Mouse (Mus musculus) E14TG2a.4 (cell line): ENCODE results near the gene Olfr655.

ENCODE experiments used
- CTCF ChIP-seq: conservative IDR thresholded peaks from 2 replicates; pipeline ENCODE4 v1.5.1; 2014; ENCODE audit warnings: low read length
- NANOG ChIP-seq: IDR thresholded peaks from 2 replicates; pipeline ENCODE4 v1.6.1; 2014; ENCODE audit warnings: borderline replicate concordance, low read length, mixed read lengths
- POU5F1 ChIP-seq: IDR thresholded peaks from 2 replicates; pipeline ENCODE4 v1.6.1; 2014; ENCODE audit warnings: low read length, borderline replicate concordance

GRCm38 (mm10) chr7:104560601-104561000 lies 41.0 kb downstream of the Olfr655 start, which contains the start of gene Olfr652:
- TF ChIP-seq CTCF (no peak), POU5F1 (no peak), NANOG (no peak)
